Mouse (Mus musculus) CH12.LX (cell line): Measurements from ENCODE around the gene Klhl20.

Source experiments
- CTCF ChIP-seq, 2 experiments: IDR thresholded peaks in 1 of 2; conservative IDR thresholded peaks in 1 of 2; 2 replicates each; pipeline ENCODE4 v1.5.1; 2011 to 2012; ENCODE audit warnings: low read depth in 2 of 2, low read length in 2 of 2, improper control_type of control experiment in 1 of 2, inconsistent platforms in 1 of 2, mild to moderate bottlenecking in 1 of 2, moderate library complexity in 1 of 2
- E2F4 ChIP-seq: IDR thresholded peaks from 2 replicates; pipeline ENCODE4 v1.6.1; 2011; ENCODE audit warnings: low read depth, low read length, improper control_type of control experiment; ENCODE audit not compliant: insufficient replicate concordance
- ELF1 ChIP-seq: IDR thresholded peaks from 2 replicates; pipeline ENCODE4 v1.6.1; 2014; ENCODE audit warnings: low read depth, mild to moderate bottlenecking, inconsistent platforms, low read length, improper control_type of control experiment
- GABPA ChIP-seq: IDR thresholded peaks from 2 replicates; pipeline ENCODE4 v1.6.1; 2012; ENCODE audit warnings: low read depth, low read length, improper control_type of control experiment, inconsistent platforms; ENCODE audit not compliant: insufficient replicate concordance
- HCFC1 ChIP-seq: IDR thresholded peaks from 2 replicates; pipeline ENCODE4 v1.6.1; 2012; ENCODE audit warnings: low read depth, mild to moderate bottlenecking, inconsistent platforms, low read length, improper control_type of control experiment
- JUND ChIP-seq: conservative IDR thresholded peaks from 2 replicates; pipeline ENCODE4 v1.6.1; 2011; ENCODE audit warnings: low read depth, low read length, improper control_type of control experiment
- NRF1 ChIP-seq: IDR thresholded peaks from 2 replicates; pipeline ENCODE4 v1.6.1; 2014; ENCODE audit warnings: low read depth, mild to moderate bottlenecking, inconsistent platforms, low read length, improper control_type of control experiment, moderate library complexity
- POLR2A ChIP-seq: IDR thresholded peaks from 2 replicates; pipeline ENCODE4 v1.6.1; 2011; ENCODE audit warnings: low read depth, mild to moderate bottlenecking, improper control_type of control experiment, low read length
- POLR2AphosphoS2 ChIP-seq: IDR thresholded peaks from 2 replicates; pipeline ENCODE4 v1.6.1; 2011; ENCODE audit warnings: low read depth, low read length, improper control_type of control experiment
- RAD21 ChIP-seq: IDR thresholded peaks from 2 replicates; pipeline ENCODE4 v1.6.1; 2011; ENCODE audit warnings: low read depth, mild to moderate bottlenecking, low read length, improper control_type of control experiment, moderate library complexity
- TCF12 ChIP-seq: IDR thresholded peaks from 2 replicates; pipeline ENCODE4 v1.6.1; 2014; ENCODE audit warnings: low read depth, mild to moderate bottlenecking, inconsistent platforms, low read length, improper control_type of control experiment
- ZMIZ1 ChIP-seq: IDR thresholded peaks from 2 replicates; pipeline ENCODE4 v1.6.1; 2012; ENCODE audit warnings: low read depth, mild to moderate bottlenecking, inconsistent platforms, low read length, improper control_type of control experiment
- ZNF384 ChIP-seq: IDR thresholded peaks from 2 replicates; pipeline ENCODE4 v1.6.1; 2012; ENCODE audit warnings: low read depth, low read length, improper control_type of control experiment, inconsistent platforms

GRCm38 (mm10) chr1:161122661-161123418 lies 8.5 kb downstream of the Klhl20 start:
- TF ChIP-seq GABPA (no peak), ZMIZ1 (no peak), HCFC1 (no peak), POLR2A (no peak), E2F4 (no peak), POLR2AphosphoS2 (no peak), RAD21 (no peak), CTCF (conservative IDR thresholded peaks at IDR 0.05 in 1 of 2, IDR thresholded peaks at IDR 0.05 in 1 of 2; ENCODE audit: low read depth in 2 of 2, low read length in 2 of 2) (no peak), ELF1 (no peak), ZNF384 (no peak), NRF1 (no peak), JUND (no peak), TCF12 (no peak)
